Mouse (Mus musculus) cerebellum, postnatal 4 days (tissue): ENCODE data around the gene Atp6v0a4.

ENCODE experiments used
- DNase-seq, 2 experiments: peaks; one replicate each; pipeline ENCODE4 v3.0.0; 2022; ENCODE audit warnings: low spot score in 2 of 2, mixed read lengths in 1 of 2

Atp6v0a4 gene

GRCm38 (mm10) chr6:38080364-38080763 lies 44.0 kb downstream of the Atp6v0a4 start:
- DNase-seq, result no peak

GRCm38 (mm10) chr6:38073592-38073991 lies 50.8 kb downstream of the Atp6v0a4 start:
- no peak for DNase-seq

- DNase-seq, result no peak
Observed at GRCm38 (mm10) chr6:38072137-38072796, 52.1 kb downstream of the Atp6v0a4 start.

- DNase-seq, result no peak
Observed at GRCm38 (mm10) chr6:38071256-38071655, 53.1 kb downstream of the Atp6v0a4 start.

GRCm38 (mm10) chr6:38066215-38066614 lies 58.2 kb downstream of the Atp6v0a4 start:
- DNase-seq, result peak in 1 of 2 experiments; percentile 57

GRCm38 (mm10) chr6:38065501-38066122 lies 58.8 kb downstream of the Atp6v0a4 start:
- DNase-seq, result peak in 1 of 2 experiments; percentile 14

GRCm38 (mm10) chr6:38065122-38065500 lies 59.3 kb downstream of the Atp6v0a4 start:
- DNase-seq, result peak; percentile 40 to 68

- no peak for DNase-seq
Observed at GRCm38 (mm10) chr6:38064621-38065020, 59.8 kb downstream of the Atp6v0a4 start.

GRCm38 (mm10) chr6:38058805-38059204 lies 65.6 kb downstream of the Atp6v0a4 start:
- no peak for DNase-seq

GRCm38 (mm10) chr6:38055471-38056330 lies 68.7 kb downstream of the Atp6v0a4 start:
- no peak for DNase-seq

GRCm38 (mm10) chr6:38049601-38050000 lies 74.8 kb downstream of the Atp6v0a4 start:
- no peak for DNase-seq

- DNase-seq, result no peak
Observed at GRCm38 (mm10) chr6:38048800-38049561, 75.4 kb downstream of the Atp6v0a4 start.

- DNase-seq, result no peak
Observed at GRCm38 (mm10) chr6:38048003-38048402, 76.4 kb downstream of the Atp6v0a4 start.

GRCm38 (mm10) chr6:38046838-38047237 lies 77.5 kb downstream of the Atp6v0a4 start, which contains the start of gene Svopl:
TSS of gene Svopl (minus strand) at chr6:38046996.
- DNase-seq, result no peak

GRCm38 (mm10) chr6:38032801-38033566 lies 91.4 kb downstream of the Atp6v0a4 start:
- DNase-seq, result no peak

- DNase-seq, result no peak
Observed at GRCm38 (mm10) chr6:38031924-38032540, 92.4 kb downstream of the Atp6v0a4 start.

GRCm38 (mm10) chr6:38028205-38028604 lies 96.2 kb downstream of the Atp6v0a4 start:
- DNase-seq, result no peak

GRCm38 (mm10) chr6:38027771-38028170 lies 96.6 kb downstream of the Atp6v0a4 start:
- no peak for DNase-seq

- no peak for DNase-seq
Observed at GRCm38 (mm10) chr6:38023284-38023683, 101.1 kb downstream of the Atp6v0a4 start.

GRCm38 (mm10) chr6:38021406-38021805 lies 103.0 kb downstream of the Atp6v0a4 start:
- DNase-seq, result no peak
